Mouse (Mus musculus) lung, adult 18-20 months (tissue): ENCODE measurements around the gene Olfr978.
"Not testable (repeated sequence)": the region's sequence is repeated elsewhere in the genome, so short reads cannot be mapped to it uniquely, and the experiment has no call there.

Experiments
- DNase-seq, 2 experiments: peaks; one replicate each; pipeline ENCODE4 v3.0.0; 2022; ENCODE audit warnings: mixed read lengths in 2 of 2

Olfr978 gene

GRCm38 (mm10) chr9:39991813-39992212, at the start of gene Olfr978:
Gene Olfr978, plus strand, starts transcription at chr9:39992113.
- no peak for DNase-seq

GRCm38 (mm10) chr9:39951946-39952345, 40.0 kb upstream of the Olfr978 start, which contains the start of gene Olfr975:
Gene Olfr975, minus strand, starts transcription at chr9:39952046.
- DNase-seq = no peak

- not testable (repeated sequence) for DNase-seq
Observed at GRCm38 (mm10) chr9:39961033-39961432, 30.9 kb upstream of the Olfr978 start, which contains the start of gene Olfr976. Gene Olfr976, minus strand, starts transcription at chr9:39961133.

- DNase-seq = not testable (repeated sequence)
Observed at GRCm38 (mm10) chr9:39976581-39977145, 15.2 kb upstream of the Olfr978 start.

- no peak for DNase-seq
Observed at GRCm38 (mm10) chr9:40003365-40003764, 11.5 kb downstream of the Olfr978 start, which contains the start of gene Olfr979. Gene Olfr979, minus strand, starts transcription at chr9:40003465.

GRCm38 (mm10) chr9:40009482-40009881, 17.6 kb downstream of the Olfr978 start, which contains the start of gene Olfr980:
Gene Olfr980, minus strand, starts transcription at chr9:40009582.
- DNase-seq = no peak

GRCm38 (mm10) chr9:40021164-40021563, 29.3 kb downstream of the Olfr978 start, which contains the start of gene Olfr981:
Gene Olfr981, plus strand, starts transcription at chr9:40021464.
- DNase-seq = no peak
